Mouse (Mus musculus): ENCODE results near the gene Igsf21. TPM values are rescaled to one million over a fixed set of nuclear protein-coding genes. Genes with fewer than 3 reads are reported as not detected.

Igsf21 gene
- polyA plus RNA-seq, 1 experiment from 2014 or later, result 13.8 TPM

GRCm38 (mm10) chr4:140204775-140205174 is 41.8 kb downstream of the Igsf21 start:
- Histone ChIP-seq H3K27ac (no peak overlapping the region), H3K4me1 (replicated peaks) (peaks cover 38% of the 10 kb centered on the region), H3K9me3 (no peaks in the 10 kb centered on the region), H3K27me3 (ENCODE audit: insufficient read depth, poor library complexity, severe bottlenecking) (peaks cover 11% of the 10 kb centered on the region), H3K36me3 (no peaks in the 10 kb centered on the region), H3K4me3 (no peak overlapping the region)
- no peak for DNase-seq (ENCODE audit: low spot score)
- 92% methylated on average over 10 of the region's 10 CpGs for WGBS

GRCm38 (mm10) chr4:140203696-140204272 is 42.8 kb downstream of the Igsf21 start:
- 89% methylated on average over 12 of the region's 12 CpGs for WGBS
- Histone ChIP-seq H3K4me3 (no peak overlapping the region), H3K36me3 (no peaks in the 10 kb centered on the region), H3K9me3 (no peaks in the 10 kb centered on the region), H3K4me1 (replicated peaks) (peaks cover 28% of the 10 kb centered on the region), H3K27ac (no peak overlapping the region), H3K27me3 (ENCODE audit: insufficient read depth, poor library complexity, severe bottlenecking) (0 out of 2 replicates have a peak, but pooled peaks cover 3% of the 10 kb centered on the region)
- no peak for DNase-seq (ENCODE audit: low spot score)

- H3K36me3 ChIP-seq, result no peaks in the 10 kb centered on the region
- H3K27ac ChIP-seq, result no peak overlapping the region
- H3K4me3 ChIP-seq, result no peak overlapping the region
- no peaks in the 10 kb centered on the region for H3K27me3 ChIP-seq (ENCODE audit: insufficient read depth, poor library complexity, severe bottlenecking)
- peaks cover 39% of the 10 kb centered on the region for H3K4me1 ChIP-seq (replicated peaks)
- H3K9me3 ChIP-seq, result no peaks in the 10 kb centered on the region
- DNase-seq (ENCODE audit: low spot score), result no peak
- 42% methylated on average over 6 of the region's 6 CpGs for WGBS
Measured at GRCm38 (mm10) chr4:140202196-140202595, 44.4 kb downstream of the Igsf21 start.

GRCm38 (mm10) chr4:140200296-140200695 is 46.3 kb downstream of the Igsf21 start:
- 85% methylated on average over 14 of the region's 14 CpGs for WGBS
- no peak overlapping the region for H3K4me3 ChIP-seq
- no peaks in the 10 kb centered on the region for H3K27me3 ChIP-seq (ENCODE audit: insufficient read depth, poor library complexity, severe bottlenecking)
- H3K9me3 ChIP-seq, result no peaks in the 10 kb centered on the region
- peaks cover 38% of the 10 kb centered on the region for H3K4me1 ChIP-seq (replicated peaks)
- DNase-seq (ENCODE audit: low spot score), result no peak
- H3K27ac ChIP-seq, result no peak overlapping the region
- H3K36me3 ChIP-seq, result no peaks in the 10 kb centered on the region

- DNase-seq (ENCODE audit: low spot score), result no peak
- Histone ChIP-seq H3K27me3 (ENCODE audit: insufficient read depth, poor library complexity, severe bottlenecking) (no peaks in the 10 kb centered on the region), H3K9me3 (no peaks in the 10 kb centered on the region), H3K27ac (no peak overlapping the region), H3K4me3 (no peak overlapping the region), H3K36me3 (no peaks in the 10 kb centered on the region), H3K4me1 (replicated peaks) (peaks cover 20% of the 10 kb centered on the region)
- WGBS, result 69% methylated on average over 9 of the region's 9 CpGs
Measured at GRCm38 (mm10) chr4:140196717-140197116, 49.9 kb downstream of the Igsf21 start.

- Histone ChIP-seq H3K27ac (no peak overlapping the region), H3K36me3 (no peaks in the 10 kb centered on the region), H3K9me3 (no peaks in the 10 kb centered on the region), H3K4me3 (no peak overlapping the region), H3K4me1 (replicated peaks) (peaks cover 38% of the 10 kb centered on the region), H3K27me3 (ENCODE audit: insufficient read depth, poor library complexity, severe bottlenecking) (0 out of 2 replicates have a peak, but pooled peaks cover 8% of the 10 kb centered on the region)
- no peak for DNase-seq (ENCODE audit: low spot score)
- WGBS, result 89% methylated on average over 18 of the region's 18 CpGs
Measured at GRCm38 (mm10) chr4:140192276-140193002, 54.1 kb downstream of the Igsf21 start.

- no peak overlapping the region for H3K4me3 ChIP-seq
- 94% methylated on average over 9 of the region's 9 CpGs for WGBS
- H3K4me1 ChIP-seq (replicated peaks), result peaks cover 53% of the 10 kb centered on the region
- H3K36me3 ChIP-seq, result no peaks in the 10 kb centered on the region
- H3K27ac ChIP-seq, result no peak overlapping the region
- DNase-seq (ENCODE audit: low spot score), result no peak
- H3K27me3 ChIP-seq (ENCODE audit: insufficient read depth, poor library complexity, severe bottlenecking), result peaks cover 18% of the 10 kb centered on the region
- no peaks in the 10 kb centered on the region for H3K9me3 ChIP-seq
Measured at GRCm38 (mm10) chr4:140189601-140190000, 57.0 kb downstream of the Igsf21 start.

- peaks cover 53% of the 10 kb centered on the region for H3K4me1 ChIP-seq (replicated peaks)
- DNase-seq (ENCODE audit: low spot score), result no peak
- H3K27ac ChIP-seq, result peak overlapping the region; percentile 82
- 83% methylated on average over 7 of the region's 7 CpGs for WGBS
- no peaks in the 10 kb centered on the region for H3K9me3 ChIP-seq
- no peaks in the 10 kb centered on the region for H3K36me3 ChIP-seq
- H3K27me3 ChIP-seq (ENCODE audit: insufficient read depth, poor library complexity, severe bottlenecking), result peaks cover 18% of the 10 kb centered on the region
- no peak overlapping the region for H3K4me3 ChIP-seq
Measured at GRCm38 (mm10) chr4:140188626-140189025, 58.0 kb downstream of the Igsf21 start.

- Histone ChIP-seq H3K36me3 (no peaks in the 10 kb centered on the region), H3K9me3 (no peaks in the 10 kb centered on the region), H3K27ac (peak overlapping the region; percentile 82), H3K4me3 (no peak overlapping the region), H3K4me1 (replicated peaks) (peaks cover 53% of the 10 kb centered on the region), H3K27me3 (ENCODE audit: insufficient read depth, poor library complexity, severe bottlenecking) (peaks cover 21% of the 10 kb centered on the region)
- WGBS, result 67% methylated on average over 8 of the region's 8 CpGs
- peak; percentile 44 for DNase-seq (ENCODE audit: low spot score)
Measured at GRCm38 (mm10) chr4:140187404-140188145, 59.0 kb downstream of the Igsf21 start.

- DNase-seq (ENCODE audit: low spot score), result no peak
- Histone ChIP-seq H3K27ac (no peak overlapping the region), H3K27me3 (ENCODE audit: insufficient read depth, poor library complexity, severe bottlenecking) (peaks cover 11% of the 10 kb centered on the region; the same call in 1 of the 2 replicates), H3K4me3 (no peak overlapping the region), H3K9me3 (no peaks in the 10 kb centered on the region), H3K4me1 (replicated peaks) (peaks cover 10% of the 10 kb centered on the region), H3K36me3 (no peaks in the 10 kb centered on the region)
- 64% methylated on average over 6 of the region's 6 CpGs for WGBS
Measured at GRCm38 (mm10) chr4:140179576-140179975, 67.0 kb downstream of the Igsf21 start.

- H3K27me3 ChIP-seq (ENCODE audit: insufficient read depth, poor library complexity, severe bottlenecking), result 0 out of 2 replicates have a peak, but pooled peaks cover 8% of the 10 kb centered on the region
- WGBS, result 89% methylated on average over 6 of the region's 6 CpGs
- H3K27ac ChIP-seq, result no peak overlapping the region
- H3K9me3 ChIP-seq, result no peaks in the 10 kb centered on the region
- H3K36me3 ChIP-seq, result no peaks in the 10 kb centered on the region
- no peak overlapping the region for H3K4me3 ChIP-seq
- DNase-seq (ENCODE audit: low spot score), result no peak
- H3K4me1 ChIP-seq (replicated peaks), result peaks cover 34% of the 10 kb centered on the region
Measured at GRCm38 (mm10) chr4:140177055-140177454, 69.5 kb downstream of the Igsf21 start.

- no peak for DNase-seq (ENCODE audit: low spot score)
- no peak overlapping the region for H3K4me3 ChIP-seq
- H3K27ac ChIP-seq, result 0 out of 2 replicates have a peak overlapping the region, but pooled peaks have one; percentile 64
- H3K27me3 ChIP-seq (ENCODE audit: insufficient read depth, poor library complexity, severe bottlenecking), result peaks cover 13% of the 10 kb centered on the region
- no peaks in the 10 kb centered on the region for H3K36me3 ChIP-seq
- H3K9me3 ChIP-seq, result no peaks in the 10 kb centered on the region
- 43% methylated on average over 13 of the region's 13 CpGs for WGBS
- H3K4me1 ChIP-seq (replicated peaks), result peaks cover 28% of the 10 kb centered on the region
Measured at GRCm38 (mm10) chr4:140173746-140174399, 72.7 kb downstream of the Igsf21 start.

All from hindbrain, embryonic 10.5 days (tissue).